Mouse (Mus musculus) ZHBTc4 (cell line): ENCODE results near the gene Setd1a.
"Not testable (repeated sequence)": the region's sequence is repeated elsewhere in the genome, so short reads cannot be mapped to it uniquely, and the experiment has no call there.

Experiments
- DNase-seq: peaks from one replicate; pipeline ENCODE4 v3.0.0-alpha.2; 2011; ENCODE audit warnings: low read depth, low spot score

The Setd1a gene

DNA sequence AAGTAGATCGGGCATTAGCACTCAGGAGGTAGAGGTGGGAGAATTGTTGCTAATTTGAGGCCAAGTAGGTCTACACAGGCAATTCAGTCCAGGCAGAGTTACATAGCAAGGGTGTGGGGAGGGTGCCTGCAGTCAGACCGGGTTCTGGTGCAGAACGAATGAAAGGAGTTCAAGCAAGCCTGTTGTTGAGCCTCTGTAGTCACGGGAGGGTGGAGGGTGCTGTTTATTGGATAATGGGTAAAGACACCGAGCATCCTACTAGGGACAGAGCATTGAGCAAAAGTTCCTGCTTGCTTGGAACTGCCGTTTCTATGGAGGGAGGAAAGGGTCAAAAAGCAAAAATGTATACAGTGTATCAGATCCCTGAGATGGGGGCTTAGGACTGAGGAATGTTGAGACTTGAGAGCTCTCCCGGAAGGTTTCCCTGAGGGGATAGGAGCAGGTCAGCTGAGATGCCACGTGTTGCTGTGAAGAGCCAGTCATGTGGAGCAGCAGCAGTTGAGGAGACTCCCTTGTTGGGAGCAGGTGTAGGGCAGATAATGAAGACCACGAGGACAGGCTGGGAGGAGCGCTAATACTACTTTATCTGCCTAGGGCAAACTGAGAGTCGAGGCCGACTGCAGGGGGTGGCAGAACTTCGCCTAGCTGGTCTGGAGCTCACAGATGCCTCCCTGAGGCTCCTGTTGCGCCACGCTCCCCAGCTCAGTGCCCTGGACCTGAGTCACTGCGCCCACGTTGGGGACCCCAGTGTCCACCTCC lies 9.4 kb upstream of the Setd1a start:
- DNase-seq: peak; percentile 51

DNA sequence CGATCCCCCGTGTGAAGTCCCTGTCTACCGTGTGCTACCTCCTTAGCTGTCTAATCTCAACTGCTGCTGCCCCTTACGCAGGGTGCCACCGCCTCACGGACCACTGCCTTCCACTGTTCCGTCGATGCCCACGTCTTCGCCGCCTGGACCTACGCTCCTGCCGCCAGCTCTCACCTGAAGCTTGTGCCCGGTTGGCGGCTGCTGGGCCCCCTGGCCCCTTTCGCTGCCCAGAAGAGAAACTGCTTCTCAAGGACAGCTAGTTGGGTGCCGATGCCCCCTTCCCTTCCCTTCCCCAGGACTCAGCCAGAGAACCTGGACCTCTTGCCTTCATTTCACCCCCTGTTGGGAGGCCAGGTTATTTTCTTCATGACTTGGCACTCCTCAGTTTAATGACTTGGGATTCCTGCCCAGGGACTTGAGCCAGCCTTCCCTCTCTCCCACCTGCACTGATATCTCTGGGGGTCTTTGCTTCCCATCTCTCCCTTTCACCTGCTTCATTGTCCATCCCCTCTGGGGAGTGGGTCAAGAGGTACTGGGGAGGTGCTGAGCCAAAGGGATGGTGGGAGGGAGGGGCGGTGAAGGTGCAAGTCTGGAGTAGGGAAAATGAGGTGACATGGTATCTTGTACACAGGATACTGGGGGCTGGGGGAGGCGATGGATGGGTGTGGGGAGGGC lies 8.7 kb upstream of the Setd1a start:
- peak; percentile 8 for DNase-seq

DNA sequence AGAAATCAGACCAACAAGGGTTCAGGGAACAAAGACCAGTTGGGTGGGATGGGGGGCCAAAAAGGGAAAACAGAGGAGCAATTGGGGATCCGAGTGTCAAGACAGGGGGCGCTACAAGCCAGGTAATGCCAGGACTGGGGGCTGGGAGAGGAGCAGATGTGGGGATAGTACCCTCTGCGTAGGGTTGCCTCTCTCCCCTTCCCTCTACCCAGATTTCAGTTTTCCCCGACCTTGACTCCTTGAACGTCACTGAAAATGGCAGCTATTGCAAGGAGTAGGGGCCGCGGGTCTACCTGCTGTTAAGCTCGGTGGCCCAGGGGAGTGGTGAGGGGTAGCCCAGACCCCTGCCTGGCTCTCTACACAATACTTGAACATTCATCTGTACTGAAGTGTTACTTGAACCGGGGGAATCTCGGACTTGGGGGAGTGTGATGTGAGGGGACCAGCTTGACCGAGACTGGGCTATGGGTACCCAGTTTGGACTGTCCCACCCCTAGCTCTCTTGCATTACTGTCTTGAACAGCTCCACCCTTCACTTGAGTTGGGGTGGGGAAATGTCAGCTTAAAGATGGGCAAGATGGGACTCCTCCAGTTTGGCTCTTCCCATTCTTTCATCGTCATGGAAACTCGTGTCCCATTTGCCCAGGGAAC lies 8.0 kb upstream of the Setd1a start:
- no peak for DNase-seq

DNA sequence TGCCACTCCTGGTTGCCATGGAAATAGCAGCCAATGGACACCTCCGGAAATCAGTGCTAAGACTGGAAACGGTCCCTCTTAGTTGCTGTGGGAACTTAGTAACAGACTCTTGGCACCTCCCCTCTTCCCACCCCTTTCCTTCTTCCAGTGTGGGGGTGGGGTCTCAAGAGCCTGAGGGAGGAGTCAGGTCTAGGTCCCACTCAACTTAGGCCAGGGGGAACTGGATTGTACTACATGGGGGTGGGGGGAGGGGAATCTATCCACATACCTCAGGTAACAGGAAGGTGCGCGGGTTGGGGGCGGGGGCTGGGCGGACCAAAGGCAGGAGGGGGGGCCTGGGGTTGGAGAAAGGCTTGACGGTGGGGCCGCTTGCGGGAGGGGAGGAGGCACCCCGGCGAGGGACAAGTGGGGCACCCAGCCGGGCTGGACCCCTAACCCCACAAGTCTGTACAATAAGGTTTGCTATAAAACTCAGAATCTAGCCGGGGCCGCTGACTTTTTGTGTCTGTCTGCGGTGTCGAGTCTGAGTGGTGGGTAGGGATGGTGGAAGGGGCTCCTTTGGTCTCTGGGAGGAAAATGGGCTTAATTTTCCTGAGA lies 7.4 kb upstream of the Setd1a start:
- DNase-seq: peak; percentile 99

DNA sequence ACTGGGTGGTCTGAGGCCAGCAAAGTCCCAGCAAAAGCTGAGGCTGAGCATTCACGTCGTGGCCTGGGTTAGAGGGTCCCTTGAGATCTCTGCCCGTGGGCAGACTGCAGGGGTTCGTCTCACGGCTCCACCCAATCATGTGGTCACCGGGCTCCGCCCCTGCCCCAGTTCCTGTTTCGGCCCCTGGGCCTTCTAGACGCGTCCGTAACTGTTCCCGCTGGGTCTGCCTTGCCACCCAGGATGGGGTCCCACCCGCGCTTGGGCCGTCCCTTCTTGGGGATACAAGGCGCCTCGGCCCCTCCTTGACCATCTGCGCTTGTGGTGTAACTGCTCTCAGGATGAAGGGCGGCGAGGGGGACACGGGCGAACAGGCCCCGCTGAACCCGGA lies 6.8 kb upstream of the Setd1a start, which contains the start of gene Orai3:
Orai3 (plus strand) TSS at position 165 of the 388 bp plus-strand sequence.
- DNase-seq: peak; percentile 81

DNA sequence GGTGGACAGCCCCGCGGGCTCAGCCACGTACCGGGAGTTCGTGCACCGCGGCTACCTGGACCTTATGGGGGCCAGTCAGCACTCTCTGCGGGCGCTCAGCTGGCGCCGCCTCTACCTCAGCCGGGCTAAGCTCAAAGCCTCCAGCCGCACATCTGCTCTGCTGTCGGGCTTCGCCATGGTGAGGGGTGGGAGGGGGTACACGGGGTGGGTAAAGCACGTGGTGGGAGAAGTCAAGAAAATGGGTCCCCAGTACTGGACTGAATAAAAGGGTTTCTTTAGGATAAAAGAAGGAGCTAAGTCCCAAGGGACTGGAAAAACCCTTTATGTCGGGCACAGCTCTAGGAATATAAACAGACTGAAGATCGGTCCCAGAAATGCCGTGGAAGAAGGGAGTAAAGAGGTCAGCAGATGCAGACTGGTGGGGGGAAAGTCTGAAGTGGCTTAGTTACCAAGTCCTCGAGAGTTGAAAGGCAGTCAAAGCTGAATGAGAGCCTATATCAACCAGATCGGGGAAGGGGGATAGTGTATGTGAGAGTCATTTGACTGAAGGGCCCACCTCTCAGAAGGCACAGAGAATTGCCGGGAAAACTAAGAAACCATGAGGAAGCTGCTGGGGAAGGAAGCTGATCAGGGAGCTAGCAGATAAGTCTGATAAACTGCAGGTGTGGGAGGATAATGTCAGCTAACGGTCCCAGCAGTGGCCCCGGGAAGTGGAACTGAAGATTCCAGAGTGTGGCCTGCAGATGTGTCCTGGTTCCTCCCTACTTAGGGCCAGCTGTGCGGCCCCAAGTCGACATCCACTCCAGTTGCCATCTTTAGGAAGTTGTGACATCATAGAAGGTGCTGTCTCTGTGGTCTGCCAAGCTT lies 6.2 kb upstream of the Setd1a start:
- DNase-seq: no peak

DNA sequence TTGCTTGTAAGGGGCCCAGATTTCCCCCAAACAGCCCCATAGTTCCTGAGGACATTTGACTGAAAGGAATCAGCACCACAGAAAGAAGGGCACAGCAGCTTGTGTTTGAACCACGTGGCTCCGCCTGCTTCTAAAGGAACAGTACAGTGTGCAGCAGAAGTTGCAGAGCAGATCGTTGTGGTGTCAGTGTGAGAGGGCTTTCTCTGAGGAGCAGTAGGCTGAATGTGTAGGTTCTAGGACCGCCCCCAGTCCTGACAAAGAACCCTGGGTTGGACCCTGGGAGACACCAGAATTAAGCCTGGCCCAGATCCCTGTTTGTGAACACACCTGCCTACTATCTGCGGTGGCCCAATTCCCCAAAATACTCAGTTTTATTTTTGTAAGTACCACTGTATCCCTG lies 5.2 kb upstream of the Setd1a start:
- peak; percentile 46 for DNase-seq

DNA sequence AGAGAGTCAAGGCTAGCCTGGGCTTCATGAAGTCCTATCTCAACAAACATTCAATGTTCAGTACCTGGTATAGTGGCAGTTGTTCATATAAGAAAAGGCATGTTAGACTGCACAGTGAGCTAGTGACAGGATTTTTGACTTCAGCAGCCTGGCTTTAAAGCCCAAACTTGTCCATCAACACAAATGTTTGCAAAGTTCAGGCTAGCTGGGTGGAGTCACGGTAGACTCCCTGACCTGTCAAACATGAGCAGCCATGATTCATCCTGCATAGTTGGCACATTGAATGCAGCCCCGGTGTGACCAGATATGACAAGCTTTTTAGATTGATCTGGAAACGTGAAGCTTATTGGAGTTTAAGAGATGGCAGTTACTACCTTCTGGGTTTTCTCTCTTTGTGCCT lies 4.4 kb upstream of the Setd1a start:
- DNase-seq: no peak

DNA sequence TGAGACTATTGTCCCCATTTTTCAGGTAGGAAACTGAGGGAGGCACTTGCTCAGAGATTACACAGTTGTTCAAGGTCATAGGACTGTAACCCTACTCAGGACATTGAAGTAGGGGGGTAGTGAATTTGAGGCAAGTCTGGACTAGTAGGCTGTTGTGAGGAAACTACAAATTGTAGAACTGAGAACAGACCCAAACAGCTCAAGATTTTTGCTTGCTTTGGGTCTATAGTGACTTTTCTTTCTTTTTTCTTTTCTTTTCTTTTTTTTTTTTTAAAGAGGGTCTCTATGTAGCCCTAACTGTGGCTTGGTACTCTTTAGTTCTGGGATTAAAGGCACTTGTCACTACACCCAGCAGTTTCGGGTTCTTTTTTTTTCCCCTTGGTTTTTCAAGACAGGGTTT lies 3.9 kb upstream of the Setd1a start:
- DNase-seq: no peak

DNA sequence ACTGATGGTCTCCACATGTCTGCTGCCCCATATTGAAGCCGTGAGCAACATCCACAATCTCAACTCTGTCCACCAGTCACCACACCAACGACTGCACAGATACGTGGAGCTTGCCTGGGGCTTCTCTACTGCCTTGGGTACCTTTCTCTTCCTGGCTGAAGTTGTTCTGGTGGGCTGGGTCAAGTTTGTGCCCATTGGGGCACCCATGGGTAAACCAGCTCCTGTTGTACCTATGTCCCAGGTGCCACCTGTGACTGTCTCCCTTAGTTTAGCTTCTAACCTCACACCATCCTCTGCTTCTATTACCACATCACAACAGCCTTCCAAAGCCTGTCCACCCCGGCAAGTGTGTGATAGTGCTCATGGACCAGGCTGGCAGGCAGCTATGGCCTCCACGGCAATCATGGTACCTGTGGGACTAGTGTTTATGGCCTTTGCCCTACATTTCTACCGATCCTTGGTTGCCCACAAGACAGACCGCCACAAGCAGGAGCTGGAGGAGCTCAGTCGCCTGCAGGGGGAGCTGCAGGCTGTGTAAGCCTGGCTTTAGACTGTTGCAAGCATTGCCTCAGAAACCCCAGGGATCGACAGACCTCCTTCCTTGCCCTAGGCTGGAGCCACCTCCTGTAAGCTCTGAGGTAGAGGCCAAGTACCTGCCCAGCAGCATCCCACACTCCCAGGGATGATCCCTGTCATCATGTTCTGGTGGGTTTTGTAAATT lies 2.6 kb upstream of the Setd1a start:
- peak; percentile 95 for DNase-seq

DNA sequence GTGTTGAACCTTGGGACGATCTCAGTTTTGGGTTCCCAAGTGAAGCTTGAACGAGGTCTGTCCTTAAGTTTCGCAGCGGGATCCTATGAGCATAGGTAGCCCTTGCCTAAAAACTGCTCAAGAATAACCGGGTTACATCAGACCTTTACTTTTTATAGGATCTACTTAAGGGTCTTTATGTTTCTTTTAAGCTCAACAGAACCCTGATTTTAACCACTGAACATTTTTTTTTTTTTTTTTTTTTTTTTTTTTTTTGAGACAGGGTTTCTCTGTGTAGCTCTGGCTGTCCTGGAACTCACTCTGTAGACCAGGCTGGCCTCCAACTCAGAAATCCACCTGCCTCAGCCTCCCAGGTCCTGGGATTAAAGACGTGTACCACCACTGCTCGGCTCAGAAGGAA lies 633 bp upstream of the Setd1a start:
- not testable (repeated sequence) for DNase-seq

DNA sequence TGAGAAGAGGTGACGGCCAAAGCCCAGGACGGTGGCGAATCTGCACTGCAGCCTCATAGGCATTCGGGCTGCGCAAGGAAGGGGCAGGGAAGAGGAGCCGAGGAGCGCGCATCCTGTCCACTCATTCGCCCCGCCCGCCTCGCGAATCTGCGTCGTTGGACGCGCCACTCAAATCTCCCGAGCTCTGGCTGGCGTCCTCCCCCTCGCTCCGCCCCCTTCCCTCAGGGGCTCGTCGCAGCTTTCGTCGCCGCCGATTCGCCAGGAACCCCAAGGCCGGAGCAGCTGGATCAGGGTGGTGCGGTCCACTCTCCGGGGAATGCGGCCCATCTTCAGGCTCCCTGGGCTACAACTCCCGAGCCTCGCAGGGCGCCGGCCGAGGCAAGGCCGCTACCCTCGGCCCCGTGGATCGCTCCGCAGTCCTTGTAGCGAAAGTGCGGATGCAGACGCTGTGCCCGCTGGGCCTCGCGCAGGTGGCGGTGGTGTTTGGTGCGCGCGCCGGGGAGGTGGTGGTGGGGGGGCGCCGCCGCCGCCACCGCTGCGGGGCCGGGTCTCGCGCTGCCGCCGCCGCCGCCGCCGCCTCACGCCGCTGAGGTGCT lies 506 bp downstream of the Setd1a start:
- DNase-seq: peak; percentile 99

DNA sequence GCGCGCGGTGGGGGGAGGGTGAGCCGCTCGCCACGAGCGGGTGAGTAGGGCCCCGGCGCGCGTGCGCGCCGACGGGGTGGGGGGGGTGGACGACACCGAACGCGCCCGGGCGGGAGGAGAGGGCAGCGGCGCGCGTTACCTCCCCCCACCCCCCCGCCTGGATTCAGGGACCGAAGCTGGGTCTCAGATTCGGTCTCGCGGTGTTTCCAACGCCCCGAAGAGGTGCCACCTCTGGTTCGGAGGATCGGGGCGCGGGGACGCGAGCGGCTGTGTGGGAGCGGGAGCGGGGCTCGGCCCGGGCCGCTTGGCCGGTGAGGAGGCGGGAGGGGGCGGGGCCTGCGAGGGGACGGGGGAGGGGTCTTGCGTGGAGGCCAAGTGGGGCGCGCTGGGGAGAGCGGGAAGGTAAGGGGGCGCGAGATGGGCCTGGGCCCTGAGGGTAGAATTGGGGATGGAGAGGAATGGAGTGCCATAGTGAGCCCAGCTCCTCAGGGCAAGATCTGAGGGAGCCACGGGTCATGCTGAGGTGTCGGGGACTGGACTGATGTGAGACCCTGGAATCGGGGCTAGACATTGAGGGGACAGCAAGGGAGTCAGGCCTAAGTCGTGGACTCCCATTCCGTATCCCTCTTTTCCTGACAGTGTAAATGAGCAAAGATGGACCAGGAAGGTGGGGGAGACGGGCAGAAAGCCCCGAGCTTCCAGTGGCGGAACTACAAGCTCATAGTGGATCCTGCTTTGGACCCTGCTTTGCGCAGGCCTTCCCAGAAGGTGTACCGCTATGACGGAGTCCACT lies 1.2 kb downstream of the Setd1a start:
- DNase-seq: peak; percentile 82

DNA sequence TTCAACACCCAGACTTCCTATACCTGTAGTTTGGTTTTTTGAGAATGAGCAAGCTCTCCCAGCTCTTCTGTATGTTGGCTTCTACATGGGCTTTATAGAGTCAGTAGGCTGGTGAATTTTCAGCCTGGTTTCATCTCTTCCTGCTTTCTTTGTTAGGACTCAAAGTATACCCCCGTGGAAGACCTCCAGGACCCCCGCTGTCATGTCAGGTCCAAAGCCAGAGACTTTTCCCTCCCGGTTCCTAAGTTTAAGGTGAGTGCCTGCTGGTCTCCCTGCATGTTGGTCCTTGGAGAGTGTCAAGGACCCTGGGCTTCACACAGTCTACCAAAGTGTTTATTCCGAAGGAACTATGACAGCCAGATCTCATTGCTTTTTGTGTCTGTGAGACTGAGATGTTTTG lies 1.9 kb downstream of the Setd1a start:
- no peak for DNase-seq

DNA sequence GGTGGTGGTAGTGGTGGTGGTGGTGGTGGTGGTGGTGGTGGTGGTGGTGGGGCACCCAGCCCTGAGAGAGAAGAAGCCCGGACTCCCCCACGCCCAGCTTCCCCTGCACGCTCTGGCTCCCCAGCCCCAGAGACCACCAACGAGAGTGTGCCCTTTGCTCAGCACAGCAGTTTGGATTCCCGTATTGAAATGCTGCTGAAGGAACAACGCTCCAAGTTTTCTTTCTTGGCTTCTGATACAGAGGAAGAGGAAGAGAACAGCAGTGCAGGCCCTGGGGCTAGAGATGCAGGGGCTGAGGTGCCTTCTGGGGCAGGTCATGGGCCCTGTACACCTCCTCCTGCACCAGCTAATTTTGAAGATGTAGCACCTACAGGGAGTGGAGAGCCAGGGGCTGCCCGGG lies 8.8 kb downstream of the Setd1a start, which contains the start of gene Gm49388:
Gm49388 (plus strand) TSS at position 301 of the 400 bp plus-strand sequence.
- DNase-seq: no peak

DNA sequence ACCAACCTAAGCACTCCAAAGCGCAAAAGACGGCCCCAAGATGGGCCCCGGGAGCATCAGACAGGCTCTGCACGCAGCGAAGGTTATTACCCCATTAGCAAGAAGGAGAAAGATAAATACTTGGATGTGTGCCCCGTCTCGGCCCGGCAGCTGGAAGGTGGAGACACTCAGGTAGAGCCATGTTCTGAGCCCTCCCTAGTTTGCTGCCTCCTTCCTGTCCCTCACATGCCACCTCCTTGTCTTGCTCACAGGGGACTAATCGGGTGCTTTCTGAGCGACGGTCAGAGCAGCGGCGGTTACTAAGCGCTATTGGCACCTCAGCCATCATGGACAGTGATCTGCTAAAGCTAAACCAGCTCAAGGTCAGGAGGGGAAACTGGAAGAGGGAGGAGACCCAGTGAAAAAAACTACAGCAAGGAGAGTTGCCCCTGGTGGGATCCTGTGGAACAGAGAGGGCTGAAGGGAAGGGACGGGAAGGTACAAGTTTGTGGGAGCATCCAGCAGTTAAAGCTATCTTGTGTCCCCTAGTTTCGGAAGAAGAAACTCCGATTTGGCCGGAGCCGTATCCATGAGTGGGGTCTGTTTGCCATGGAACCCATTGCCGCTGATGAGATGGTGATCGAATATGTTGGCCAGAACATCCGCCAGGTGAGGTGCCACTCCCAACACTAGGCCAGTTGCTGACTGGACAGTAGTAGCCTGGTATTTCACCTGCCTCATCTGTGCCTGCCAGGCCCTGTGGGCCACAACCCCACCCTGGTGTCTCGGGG lies 20.8 kb downstream of the Setd1a start:
- DNase-seq: no peak

DNA sequence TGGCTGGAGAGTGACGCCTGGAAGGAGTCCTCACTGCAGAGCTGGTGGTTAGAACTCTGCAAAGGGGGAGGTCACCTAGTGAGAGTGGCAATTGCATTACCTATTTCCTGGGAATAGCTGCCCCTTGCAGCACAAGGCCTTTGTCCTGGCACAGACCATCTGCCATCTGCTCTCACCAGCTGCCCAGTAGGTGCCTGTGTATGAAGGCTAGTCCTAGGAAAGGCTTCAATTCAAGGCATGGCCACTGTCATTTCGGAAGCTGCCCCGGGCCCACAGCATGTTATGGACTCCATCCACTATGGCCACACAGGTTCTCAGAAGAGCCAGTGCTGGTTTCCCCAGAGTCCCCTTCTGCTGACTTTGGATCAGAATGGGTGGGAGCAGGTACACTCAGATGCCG lies 22.1 kb downstream of the Setd1a start:
- DNase-seq: no peak

DNA sequence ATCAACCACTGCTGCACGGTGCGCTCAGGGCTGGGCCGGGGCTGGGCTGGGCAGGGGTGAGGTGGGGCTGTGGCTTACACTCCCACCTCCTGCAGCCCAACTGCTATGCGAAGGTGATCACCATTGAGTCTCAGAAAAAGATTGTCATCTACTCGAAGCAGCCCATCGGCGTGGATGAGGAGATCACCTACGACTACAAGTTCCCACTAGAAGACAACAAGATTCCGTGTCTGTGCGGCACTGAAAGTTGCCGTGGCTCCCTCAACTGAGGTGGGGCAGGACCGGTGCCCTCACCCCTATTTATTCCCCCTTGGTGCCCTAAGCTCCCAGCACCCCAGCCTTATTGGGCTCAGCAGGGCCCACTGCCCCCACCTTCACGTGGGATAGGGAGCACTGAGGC lies 22.7 kb downstream of the Setd1a start:
- DNase-seq: no peak

DNA sequence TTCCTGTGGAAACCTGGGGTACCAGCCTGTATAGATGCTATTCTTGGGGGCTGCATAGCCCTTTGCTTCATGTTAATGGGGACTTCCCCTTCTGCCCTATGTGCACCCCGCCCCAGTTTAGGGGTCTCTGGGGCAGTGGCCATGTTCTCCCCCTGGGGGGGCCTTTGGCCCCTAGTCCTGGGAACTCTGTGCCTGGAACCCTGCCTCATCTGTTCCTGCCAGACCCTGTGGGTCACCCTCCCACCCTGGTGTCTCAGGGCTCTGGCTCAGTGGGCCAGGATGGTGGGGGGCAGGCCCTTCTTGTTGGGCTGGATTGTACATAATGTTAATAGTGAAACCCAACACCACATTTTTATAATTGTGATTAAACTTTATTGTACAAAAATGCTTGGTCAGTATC lies 23.3 kb downstream of the Setd1a start:
- no peak for DNase-seq
